Mouse (Mus musculus): ENCODE data around the gene Kcnj14.

DNA sequence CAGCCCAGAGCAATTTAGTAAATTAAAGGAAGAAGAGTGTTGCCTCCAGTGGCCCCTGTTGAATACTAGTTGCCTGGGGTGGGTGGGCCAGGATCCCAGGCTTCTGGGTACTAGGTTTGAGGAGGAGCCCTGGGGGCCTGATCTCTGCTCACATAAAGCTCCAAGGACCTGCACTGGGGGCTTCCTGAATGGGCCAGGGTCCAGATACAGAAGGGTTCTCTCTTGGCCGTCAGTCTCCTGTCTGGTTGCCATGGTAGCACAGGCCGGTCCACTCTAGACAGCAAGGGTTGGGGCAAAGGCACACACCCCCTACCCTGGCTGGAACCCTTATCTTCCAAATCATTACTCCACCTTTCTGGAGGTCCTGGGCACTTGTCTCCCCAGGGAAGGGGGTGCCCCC lies 43.3 kb upstream of the Kcnj14 start:
- TF ChIP-seq CTCF (IDR thresholded peaks at IDR 0.05) (no peak), EP300 (IDR thresholded peaks at IDR 0.05) (no peak)

All from lung, postnatal 0 days (tissue).